Mouse (Mus musculus): ENCODE measurements around the gene Cep104.
A peak's percentile ranks its signal among the peaks of the same experiment; 100 is the strongest.

- no peak for TF ChIP-seq CTCF (IDR thresholded peaks at IDR 0.05; ENCODE audit: borderline replicate concordance, insufficient read depth, low read length)
- TF ChIP-seq POLR2A (IDR thresholded peaks at IDR 0.05; ENCODE audit: low read depth, low read length) = 0 out of 2 replicates have a peak, but pooled peaks have one; percentile 18
These were observed 46.4 kb downstream of the Cep104 start for GRCm38 (mm10) chr4:154021432-154021831.
